Mouse (Mus musculus) lung, postnatal 0 days (tissue): ENCODE results near the gene Amdhd1.

ENCODE experiments used
- CTCF ChIP-seq: IDR thresholded peaks from 2 replicates; pipeline ENCODE4 v1.5.1; 2016; ENCODE audit warnings: antibody characterized with exemption, mild to moderate bottlenecking
- EP300 ChIP-seq: IDR thresholded peaks from 2 replicates; pipeline ENCODE4 v1.6.1; 2016; ENCODE audit warnings: antibody characterized with exemption, mild to moderate bottlenecking, control low read depth

DNA sequence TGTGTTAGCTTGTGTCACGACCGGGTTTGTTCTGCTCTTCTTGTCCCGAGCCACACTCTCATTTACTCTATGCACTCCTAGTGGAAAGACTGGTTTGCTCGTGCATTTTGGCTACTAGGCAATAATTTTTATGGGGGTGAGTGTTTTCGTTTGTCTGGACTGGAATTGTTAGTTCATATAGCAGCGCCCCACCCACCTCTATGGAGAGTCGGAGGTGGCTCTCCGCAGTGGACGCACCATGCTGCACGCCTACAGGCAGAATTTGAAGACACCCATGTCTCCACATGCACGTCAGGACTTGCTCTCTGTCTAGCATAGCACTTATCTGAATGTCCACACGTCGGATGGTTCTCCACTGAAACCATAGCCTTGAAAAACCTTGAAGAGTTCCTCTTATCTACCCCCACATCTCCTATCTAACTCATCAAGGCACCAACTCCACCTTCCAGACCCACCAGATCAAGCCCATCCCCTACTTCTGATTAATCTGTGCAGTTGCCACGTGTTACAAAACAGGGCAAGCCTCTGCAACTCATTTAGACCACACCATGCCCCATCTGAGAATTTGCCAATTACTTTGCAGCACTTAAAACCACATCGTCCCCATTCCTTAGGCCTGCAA, 30.2 kb downstream of the Amdhd1 start:
- TF ChIP-seq EP300 (no peak), CTCF (no peak)
